Mouse (Mus musculus): ENCODE results near the gene Olfr228.
"Not testable (repeated sequence)": the region's sequence is repeated elsewhere in the genome, so short reads cannot be mapped to it uniquely, and the experiment has no call there.

Olfr228 gene

GRCm38 (mm10) chr2:86487286-86487685 is at the start of gene Olfr228:
Gene Olfr228 (minus strand): TSS chr2:86487386.
- DNase-seq (ENCODE audit: low read depth, low spot score) = no peak

GRCm38 (mm10) chr2:86530991-86531390 is 43.8 kb upstream of the Olfr228 start:
- no peak for DNase-seq (ENCODE audit: low read depth, low spot score)

GRCm38 (mm10) chr2:86508161-86508560 is 21.0 kb upstream of the Olfr228 start, which contains the start of gene Olfr1076:
Gene Olfr1076 (plus strand): TSS chr2:86508461.
- DNase-seq (ENCODE audit: low read depth, low spot score) = no peak

- no peak for DNase-seq (ENCODE audit: low read depth, low spot score)
These were observed 22.6 kb downstream of the Olfr228 start for GRCm38 (mm10) chr2:86464442-86465109.

- no peak for DNase-seq (ENCODE audit: low read depth, low spot score)
These were observed 26.8 kb downstream of the Olfr228 start for GRCm38 (mm10) chr2:86460434-86460833.

- DNase-seq (ENCODE audit: low read depth, low spot score) = no peak
These were observed 31.0 kb downstream of the Olfr228 start, which contains the start of gene Olfr1066 for GRCm38 (mm10) chr2:86456169-86456568. Gene Olfr1066 (minus strand): TSS chr2:86456269.

- DNase-seq (ENCODE audit: low read depth, low spot score) = not testable (repeated sequence)
These were observed 36.7 kb downstream of the Olfr228 start, which contains the start of gene Olfr1065 for GRCm38 (mm10) chr2:86450491-86450890. Gene Olfr1065 (minus strand): TSS chr2:86450591.

- DNase-seq (ENCODE audit: low read depth, low spot score) = not testable (repeated sequence)
These were observed 45.1 kb downstream of the Olfr228 start for GRCm38 (mm10) chr2:86442101-86442500.
